Mouse (Mus musculus) MEL (cell line): ENCODE data around the gene A530084C06Rik. TPM values are rescaled to one million over a fixed set of nuclear protein-coding genes. Genes with fewer than 3 reads are reported as not detected.

ENCODE experiments used
- DNase-seq: peaks from one replicate; pipeline ENCODE4 v3.0.0; 2011; ENCODE audit warnings: low read depth, low spot score
- H3K27ac ChIP-seq: 2 replicates; pipeline ENCODE4 v1.5.1; 2012; ENCODE audit warnings: low read depth, mild to moderate bottlenecking, control low read depth, low read length, moderate library complexity; ENCODE audit not compliant: control insufficient read depth
- H3K27me3 ChIP-seq, 2 experiments: fragments of 150-350 bp in 1 of 2; sonication (generic) in 1 of 2; 2 replicates each; pipeline ENCODE4 v1.6.1; 2012; ENCODE audit warnings: low read length in 2 of 2, mild to moderate bottlenecking in 2 of 2, improper control_type of control experiment in 1 of 2, moderate library complexity in 1 of 2; ENCODE audit not compliant: insufficient read depth in 2 of 2, control insufficient read depth in 1 of 2
- H3K36me3 ChIP-seq, 2 experiments: 2 replicates each; pipeline ENCODE4 v1.6.1; 2012 to 2014; ENCODE audit warnings: low read length in 2 of 2, improper control_type of control experiment in 1 of 2, inconsistent platforms in 1 of 2, mild to moderate bottlenecking in 1 of 2; ENCODE audit not compliant: insufficient read depth in 2 of 2, control insufficient read depth in 1 of 2
- H3K4me1 ChIP-seq, 2 experiments: fragments of 150-350 bp in 1 of 2; sonication (generic) in 1 of 2; 2 replicates each; pipeline ENCODE4 v1.6.1; 2012; ENCODE audit warnings: low read length in 2 of 2, improper control_type of control experiment in 1 of 2, mild to moderate bottlenecking in 1 of 2; ENCODE audit not compliant: insufficient read depth in 2 of 2, control insufficient read depth in 1 of 2
- H3K4me3 ChIP-seq, 2 experiments: fragments of 150-350 bp in 1 of 2; sonication (generic) in 1 of 2; 2 replicates each; pipeline ENCODE4 v1.5.1; 2012; ENCODE audit warnings: low read depth in 2 of 2, low read length in 2 of 2, mild to moderate bottlenecking in 2 of 2, moderate library complexity in 2 of 2, control low read depth in 1 of 2, improper control_type of control experiment in 1 of 2; ENCODE audit not compliant: control insufficient read depth in 1 of 2, insufficient read depth in 1 of 2
- H3K79me2 ChIP-seq: 2 replicates; pipeline ENCODE4 v1.6.1; 2012; ENCODE audit warnings: mild to moderate bottlenecking, low read length, moderate library complexity; ENCODE audit not compliant: control insufficient read depth, poor library complexity, insufficient read depth
- H3K9ac ChIP-seq: 2 replicates; pipeline ENCODE4 v1.6.1; 2012; ENCODE audit warnings: low read depth, mild to moderate bottlenecking, control low read depth, low read length, moderate library complexity; ENCODE audit not compliant: control insufficient read depth, poor library complexity, severe bottlenecking
- H3K9me3 ChIP-seq: fragments of 150-350 bp; sonication (generic); replicated peaks from 2 replicates; pipeline ENCODE4 v1.6.1; 2012; ENCODE audit warnings: mild to moderate bottlenecking, low read length, improper control_type of control experiment, moderate library complexity; ENCODE audit not compliant: insufficient read depth
- BHLHE40 ChIP-seq: IDR thresholded peaks from 2 replicates; pipeline ENCODE4 v1.6.1; 2012; ENCODE audit warnings: low read depth, mild to moderate bottlenecking, inconsistent platforms, low read length, improper control_type of control experiment, borderline replicate concordance
- CHD1 ChIP-seq: IDR thresholded peaks from 2 replicates; pipeline ENCODE4 v1.6.1; 2012; ENCODE audit warnings: low read depth, mild to moderate bottlenecking, inconsistent platforms, low read length, improper control_type of control experiment
- ELF1 ChIP-seq: IDR thresholded peaks from 2 replicates; pipeline ENCODE4 v1.6.1; 2014; ENCODE audit warnings: low read depth, mild to moderate bottlenecking, inconsistent platforms, low read length, improper control_type of control experiment, moderate library complexity
- EP300 ChIP-seq, 2 experiments: IDR thresholded peaks; 2 replicates each; pipeline ENCODE4 v1.6.1; 2011; ENCODE audit warnings: improper control_type of control experiment in 2 of 2, low read length in 2 of 2, low read depth in 1 of 2, mild to moderate bottlenecking in 1 of 2
- ETS1 ChIP-seq: IDR thresholded peaks from 2 replicates; pipeline ENCODE4 v1.6.1; 2012; ENCODE audit warnings: low read depth, mild to moderate bottlenecking, inconsistent platforms, low read length, improper control_type of control experiment, moderate library complexity
- GABPA ChIP-seq: IDR thresholded peaks from 2 replicates; pipeline ENCODE4 v1.6.1; 2012; ENCODE audit warnings: low read depth, mild to moderate bottlenecking, inconsistent platforms, low read length, improper control_type of control experiment, moderate library complexity
- HCFC1 ChIP-seq: IDR thresholded peaks from 2 replicates; pipeline ENCODE4 v1.6.1; 2012; ENCODE audit warnings: low read depth, mild to moderate bottlenecking, inconsistent platforms, low read length, improper control_type of control experiment, moderate library complexity
- MAZ ChIP-seq: IDR thresholded peaks from 2 replicates; pipeline ENCODE4 v1.6.1; 2012; ENCODE audit warnings: low read depth, mild to moderate bottlenecking, inconsistent platforms, low read length, improper control_type of control experiment
- MXI1 ChIP-seq: IDR thresholded peaks from 2 replicates; pipeline ENCODE4 v1.6.1; 2011; ENCODE audit warnings: mild to moderate bottlenecking, low read depth, low read length, improper control_type of control experiment
- MYB ChIP-seq: IDR thresholded peaks from 2 replicates; pipeline ENCODE4 v1.6.1; 2011; ENCODE audit warnings: mild to moderate bottlenecking, low read depth, low read length, improper control_type of control experiment
- MYC ChIP-seq: IDR thresholded peaks from 2 replicates; pipeline ENCODE4 v1.6.1; 2011; ENCODE audit warnings: low read depth, mild to moderate bottlenecking, low read length, improper control_type of control experiment, moderate library complexity
- NELFE ChIP-seq: IDR thresholded peaks from 2 replicates; pipeline ENCODE4 v1.6.1; 2011; ENCODE audit warnings: low read depth, low read length, improper control_type of control experiment
- NRF1 ChIP-seq: IDR thresholded peaks from 2 replicates; pipeline ENCODE4 v1.6.1; 2014; ENCODE audit warnings: low read depth, mild to moderate bottlenecking, inconsistent platforms, low read length, improper control_type of control experiment, moderate library complexity; ENCODE audit not compliant: poor library complexity, insufficient read depth, severe bottlenecking
- POLR2A ChIP-seq, 2 experiments: IDR thresholded peaks; 2 replicates each; pipeline ENCODE4 v1.6.1; 2011 to 2012; ENCODE audit warnings: low read length in 2 of 2, mild to moderate bottlenecking in 2 of 2, control low read depth in 1 of 2, improper control_type of control experiment in 1 of 2, low read depth in 1 of 2, moderate library complexity in 1 of 2; ENCODE audit not compliant: control insufficient read depth in 1 of 2, insufficient read depth in 1 of 2, poor library complexity in 1 of 2
- POLR2AphosphoS2 ChIP-seq: IDR thresholded peaks from 2 replicates; pipeline ENCODE4 v1.6.1; 2011; ENCODE audit warnings: low read length, improper control_type of control experiment
- RCOR1 ChIP-seq: IDR thresholded peaks from 2 replicates; pipeline ENCODE4 v1.6.1; 2012; ENCODE audit warnings: low read depth, mild to moderate bottlenecking, inconsistent platforms, low read length, improper control_type of control experiment
- SIN3A ChIP-seq: IDR thresholded peaks from 2 replicates; pipeline ENCODE4 v1.6.1; 2012; ENCODE audit warnings: low read length, improper control_type of control experiment, inconsistent platforms
- SMC3 ChIP-seq: IDR thresholded peaks from 2 replicates; pipeline ENCODE4 v1.6.1; 2011; ENCODE audit warnings: low read depth, low read length, improper control_type of control experiment
- TAL1 ChIP-seq: IDR thresholded peaks from 2 replicates; pipeline ENCODE4 v1.6.1; 2012; ENCODE audit warnings: mild to moderate bottlenecking, inconsistent platforms, low read length, moderate library complexity, mixed read lengths
- TBP ChIP-seq: IDR thresholded peaks from 2 replicates; pipeline ENCODE4 v1.8.0; 2011; ENCODE audit warnings: low read depth, low read length, improper control_type of control experiment
- UBTF ChIP-seq: IDR thresholded peaks from 2 replicates; pipeline ENCODE4 v1.6.1; 2012; ENCODE audit warnings: low read depth, mild to moderate bottlenecking, inconsistent platforms, low read length, improper control_type of control experiment, moderate library complexity, borderline replicate concordance; ENCODE audit not compliant: insufficient read depth
- USF2 ChIP-seq, 2 experiments: IDR thresholded peaks; 2 replicates each; pipeline ENCODE4 v1.6.1; 2011 to 2012; ENCODE audit warnings: improper control_type of control experiment in 2 of 2, low read length in 2 of 2, borderline replicate concordance in 1 of 2, inconsistent platforms in 1 of 2, low read depth in 1 of 2, mild to moderate bottlenecking in 1 of 2; ENCODE audit not compliant: insufficient read depth in 1 of 2
- ZKSCAN1 ChIP-seq: IDR thresholded peaks from 2 replicates; pipeline ENCODE4 v1.6.1; 2012; ENCODE audit warnings: low read depth, mild to moderate bottlenecking, inconsistent platforms, low read length, improper control_type of control experiment, moderate library complexity
- ZMIZ1 ChIP-seq: IDR thresholded peaks from 2 replicates; pipeline ENCODE4 v1.6.1; 2012; ENCODE audit warnings: low read depth, mild to moderate bottlenecking, inconsistent platforms, low read length, improper control_type of control experiment, moderate library complexity
- ZNF384 ChIP-seq: IDR thresholded peaks from 2 replicates; pipeline ENCODE4 v1.6.1; 2012; ENCODE audit warnings: low read depth, mild to moderate bottlenecking, inconsistent platforms, low read length, improper control_type of control experiment
- polyA plus RNA-seq, 2 experiments: library from polyadenylated mRNA; stranded (reverse) in 1 of 2; unstranded in 1 of 2; fragments of >175 nt in 1 of 2; fragments of >200 nt in 1 of 2; gene quantifications; 2 replicates each; pipeline versions ENCODE4 v1.2.1 to v1.2.4; 2012; ENCODE audit warnings: low replicate concordance in 2 of 2, low read depth in 1 of 2; ENCODE audit not compliant: insufficient read length in 2 of 2, insufficient read depth in 1 of 2, missing spikeins in 1 of 2
- total RNA-seq: library from RNA; depleted of rRNA; stranded (reverse); fragments of 300-350 nt; gene quantifications from 2 replicates; pipeline ENCODE4 v1.2.3, GENCODE M21; 2012

The A530084C06Rik gene
- total and polyA plus RNA-seq, 3 experiments = not detected

DNA sequence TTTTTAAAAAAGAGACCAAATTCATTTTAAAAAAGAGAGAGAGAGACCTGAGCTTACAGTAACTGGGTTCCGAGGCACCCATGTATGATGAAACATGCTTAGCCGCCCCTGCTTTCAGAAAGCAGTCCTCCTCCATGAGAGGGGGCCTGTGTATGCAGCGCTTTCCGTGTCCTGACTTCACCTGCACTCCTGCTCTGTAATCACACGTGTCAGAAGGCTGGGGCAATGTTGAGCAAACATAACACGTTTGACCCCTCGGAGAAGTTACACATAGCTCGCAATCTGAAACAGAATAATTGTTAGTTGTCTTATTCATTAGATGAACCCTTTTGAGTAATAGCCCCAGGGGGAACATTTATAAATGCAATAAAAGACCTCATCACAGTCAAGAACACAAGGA lies 8.0 kb upstream of the A530084C06Rik start:
- H3K36me3 ChIP-seq = no peaks in the 10 kb centered on the region
- H3K4me1 ChIP-seq = no peaks in the 10 kb centered on the region
- TF ChIP-seq ZNF384 (no peak), BHLHE40 (no peak), USF2 (IDR thresholded peaks at IDR 0.05; ENCODE audit: borderline replicate concordance in 1 of 2, insufficient read depth in 1 of 2, low read depth in 1 of 2, low read length in 2 of 2) (no peak), RCOR1 (no peak), SIN3A (no peak), NRF1 (no peak), ZKSCAN1 (no peak), ZMIZ1 (no peak), TBP (no peak), SMC3 (no peak), MYB (no peak), NELFE (no peak), UBTF (no peak), ELF1 (no peak), MAZ (no peak)
- no peak overlapping the region for H3K9ac ChIP-seq
- H3K9me3 ChIP-seq = no peaks in the 10 kb centered on the region
- no peak overlapping the region for H3K4me3 ChIP-seq
- DNase-seq = no peak
- no peaks in the 10 kb centered on the region for H3K27me3 ChIP-seq
- no peak overlapping the region for H3K27ac ChIP-seq
- H3K79me2 ChIP-seq = no peaks in the 10 kb centered on the region

- no peak overlapping the region for H3K4me3 ChIP-seq
- TF ChIP-seq EP300 (IDR thresholded peaks at IDR 0.05; ENCODE audit: low read depth in 1 of 2, low read length in 2 of 2) (no peak), POLR2AphosphoS2 (no peak), ETS1 (no peak), TBP (no peak), ZNF384 (no peak), MXI1 (no peak), HCFC1 (no peak), GABPA (no peak), ZMIZ1 (no peak), USF2 (IDR thresholded peaks at IDR 0.05; ENCODE audit: borderline replicate concordance in 1 of 2, insufficient read depth in 1 of 2, low read depth in 1 of 2, low read length in 2 of 2) (no peak), MYC (no peak), CHD1 (no peak), POLR2A (IDR thresholded peaks at IDR 0.05; ENCODE audit: control insufficient read depth in 1 of 2, insufficient read depth in 1 of 2, low read depth in 1 of 2, low read length in 2 of 2, poor library complexity in 1 of 2) (no peak), TAL1 (no peak)
- H3K27me3 ChIP-seq = no peaks in the 10 kb centered on the region
- no peaks in the 10 kb centered on the region for H3K9me3 ChIP-seq
- no peak overlapping the region for H3K9ac ChIP-seq
- H3K27ac ChIP-seq = no peak overlapping the region
- no peaks in the 10 kb centered on the region for H3K36me3 ChIP-seq
- H3K79me2 ChIP-seq = no peaks in the 10 kb centered on the region
- no peak for DNase-seq
- no peaks in the 10 kb centered on the region for H3K4me1 ChIP-seq
Observed at GRCm38 (mm10) chr13:31564394-31564793, 5.3 kb upstream of the A530084C06Rik start.
